In the genomic region with DNA sequence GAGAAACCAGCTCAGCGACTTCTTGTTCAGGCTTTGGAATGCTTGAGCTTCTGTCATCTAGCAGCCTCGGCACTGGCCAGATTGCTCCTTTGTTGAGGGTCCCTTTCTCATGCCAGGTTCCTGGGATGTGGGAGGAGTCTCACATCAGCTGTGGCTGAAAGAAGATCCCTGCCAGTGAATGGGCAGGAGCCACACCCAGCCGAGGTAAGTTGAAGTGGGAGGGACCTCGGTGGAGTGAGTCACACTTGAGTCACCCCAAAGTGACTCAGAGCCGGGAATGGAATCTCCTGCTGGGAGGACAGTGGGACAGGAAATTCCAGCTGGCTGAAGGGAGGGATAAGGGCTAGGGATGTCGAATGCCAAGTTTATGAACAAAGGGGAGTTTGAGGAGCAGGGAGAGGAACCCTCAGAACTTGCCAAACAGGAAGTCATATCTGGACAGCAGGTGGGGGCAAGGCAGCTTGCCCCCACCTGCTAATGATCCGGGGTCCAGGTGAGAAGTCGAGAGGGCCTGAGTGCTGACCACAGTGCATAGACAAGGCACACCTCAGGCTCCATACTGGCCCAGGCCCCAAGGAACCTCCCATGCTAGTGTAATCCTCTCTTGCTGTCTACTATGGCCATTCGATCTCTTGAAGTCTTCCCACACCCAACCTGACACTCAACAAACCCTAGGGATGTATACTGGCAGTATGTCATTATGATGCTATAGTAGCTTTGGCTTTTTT, we compare ENCODE assay signal across 8 mouse cellular contexts. TPM values are rescaled to one million over a fixed set of nuclear protein-coding genes. Genes with fewer than 3 reads are reported as not detected.
DNase-seq lines count a peak whose midpoint lies in the region; ATAC-seq and TF ChIP-seq lines count a peak whose summit lies in the region.

No protein-coding gene starts in this region.

- ATAC-seq in neural tube, embryonic 11.5 days (ENCODE audit: insufficient read depth, low FRiP score, low TSS enrichment), result no peak
- peak; percentile 96 for ATAC-seq in kidney, postnatal 0 days (replicated peaks; ENCODE audit: low FRiP score, low read depth)
- peak; percentile 52; the same call in 1 of the 2 replicates for ATAC-seq in megakaryocyte progenitor cell, adult 5-6 weeks (replicated peaks; ENCODE audit: poor library complexity)
- ATAC-seq in forebrain, postnatal 0 days, result no peak

- no peak for TF ChIP-seq EP300 in heart, adult 2 months (IDR thresholded peaks at IDR 0.05; ENCODE audit: insufficient read depth, low read depth, low read length)

- no peak overlapping the region for H3K4me2 ChIP-seq in neural tube, embryonic 11.5 days (ENCODE audit: low read depth)
- no peak overlapping the region for H3K4me2 ChIP-seq in kidney, postnatal 0 days (ENCODE audit: low read length)
- H3K4me2 ChIP-seq in forebrain, postnatal 0 days (ENCODE audit: low read depth), result no peak overlapping the region

- H3K79me2 ChIP-seq in heart, adult 2 months (replicated peaks; ENCODE audit: control insufficient read depth, insufficient read depth, low read length), result no peaks in the 10 kb centered on the region

- H3K27me3 ChIP-seq in neural tube, embryonic 11.5 days (ENCODE audit: control insufficient read depth, insufficient read depth, low read length), result no peaks in the 10 kb centered on the region
- no peaks in the 10 kb centered on the region for H3K27me3 ChIP-seq in heart, adult 2 months (ENCODE audit: control insufficient read depth, insufficient read depth, low read length)
- no peaks in the 10 kb centered on the region for H3K27me3 ChIP-seq in kidney, postnatal 0 days (ENCODE audit: insufficient read depth, low read length)
- H3K27me3 ChIP-seq in forebrain, postnatal 0 days (ENCODE audit: insufficient read depth, low read length), result no peaks in the 10 kb centered on the region

- TF ChIP-seq POLR2A in heart, adult 2 months (IDR thresholded peaks at IDR 0.05; ENCODE audit: insufficient read depth, low read depth, low read length), result no peak

- H3K36me3 ChIP-seq in neural tube, embryonic 11.5 days (ENCODE audit: control insufficient read depth, insufficient read depth, low read length), result no peaks in the 10 kb centered on the region
- no peaks in the 10 kb centered on the region for H3K36me3 ChIP-seq in heart, adult 2 months (ENCODE audit: control insufficient read depth, insufficient read depth, low read length)
- no peaks in the 10 kb centered on the region for H3K36me3 ChIP-seq in kidney, postnatal 0 days (ENCODE audit: insufficient read depth, low read length)
- H3K36me3 ChIP-seq in forebrain, postnatal 0 days (ENCODE audit: insufficient read depth), result no peaks in the 10 kb centered on the region

- no peak overlapping the region for H3K4me3 ChIP-seq in neural tube, embryonic 11.5 days (ENCODE audit: low read depth, low read length)
- no peak overlapping the region for H3K4me3 ChIP-seq in heart, adult 2 months
- no peak overlapping the region for H3K4me3 ChIP-seq in kidney, postnatal 0 days (replicated peaks; ENCODE audit: low read depth, low read length)
- no peak overlapping the region for H3K4me3 ChIP-seq in forebrain, postnatal 0 days (ENCODE audit: low read depth, low read length)

- H3K9me3 ChIP-seq in neural tube, embryonic 11.5 days (ENCODE audit: control insufficient read depth, low read length), result no peaks in the 10 kb centered on the region
- H3K9me3 ChIP-seq in kidney, postnatal 0 days (replicated peaks; ENCODE audit: low read length), result no peaks in the 10 kb centered on the region
- H3K9me3 ChIP-seq in forebrain, postnatal 0 days (ENCODE audit: low read length), result no peaks in the 10 kb centered on the region

- H3K27ac ChIP-seq in neural tube, embryonic 11.5 days (ENCODE audit: low read depth, low read length), result no peak overlapping the region
- peak overlapping the region; percentile 13; the same call in 1 of the 2 replicates for H3K27ac ChIP-seq in heart, adult 2 months
- H3K27ac ChIP-seq in kidney, postnatal 0 days, result peak overlapping the region; percentile 69
- no peak overlapping the region for H3K27ac ChIP-seq in forebrain, postnatal 0 days (ENCODE audit: low read depth, low read length)

- intact Hi-C loops in heart, adult 2 months (cut with DNase I), result no loop called here

- TF ChIP-seq CTCF in heart, adult 2 months (IDR thresholded peaks at IDR 0.05), result no peak
- TF ChIP-seq CTCF in kidney, postnatal 0 days (IDR thresholded peaks at IDR 0.05; ENCODE audit: low read depth), result no peak
- no peak for TF ChIP-seq CTCF in forebrain, postnatal 0 days (IDR thresholded peaks at IDR 0.05; ENCODE audit: low read depth)

- 20% methylated on average over 9 of the region's 9 CpGs for WGBS in neural tube, embryonic 11.5 days
- WGBS in heart, adult 2 months, result 15% methylated on average over 9 of the region's 9 CpGs
- WGBS in kidney, postnatal 0 days, result 9% methylated on average over 9 of the region's 9 CpGs
- 17% methylated on average over 9 of the region's 9 CpGs for WGBS in forebrain, postnatal 0 days

- peak; percentile 19 for DNase-seq in neural tube, embryonic 11.5 days (ENCODE audit: low spot score)
- no peak for DNase-seq in neural tube, embryonic 10.5 days (ENCODE audit: extremely low spot score, low spot score)
- DNase-seq in c-Kit-positive CD71-negative TER-119-negative erythroid progenitor cells, embryonic 14.5 days (ENCODE audit: low read depth), result peak; percentile 30
- DNase-seq in heart, adult 2 months, result peak; percentile 49 to 76
- DNase-seq in kidney, postnatal 0 days (ENCODE audit: low spot score), result peak; percentile 93
- no peak for DNase-seq in layer of hippocampus, adult 11-12 months (ENCODE audit: low spot score)
- no peak for DNase-seq in forebrain, postnatal 0 days

- H3K9ac ChIP-seq in neural tube, embryonic 11.5 days (ENCODE audit: low read length), result no peak overlapping the region
- no peak overlapping the region for H3K9ac ChIP-seq in heart, adult 2 months (ENCODE audit: low read depth, low read length)
- H3K9ac ChIP-seq in kidney, postnatal 0 days (ENCODE audit: low read depth, low read length), result no peak overlapping the region
- no peak overlapping the region for H3K9ac ChIP-seq in forebrain, postnatal 0 days

- no peaks in the 10 kb centered on the region for H3K4me1 ChIP-seq in neural tube, embryonic 11.5 days (ENCODE audit: control insufficient read depth, insufficient read depth, low read length)
- H3K4me1 ChIP-seq in heart, adult 2 months (ENCODE audit: control insufficient read depth, insufficient read depth, low read length), result peaks cover 5% of the 10 kb centered on the region
- peaks cover 8% of the 10 kb centered on the region; the same call in 1 of the 2 replicates for H3K4me1 ChIP-seq in kidney, postnatal 0 days (replicated peaks; ENCODE audit: insufficient read depth, low read length)
- no peaks in the 10 kb centered on the region for H3K4me1 ChIP-seq in forebrain, postnatal 0 days (ENCODE audit: insufficient read depth)

RNA-seq across cellular contexts. Expression of a gene that starts 27.1 kb away (rescaled TPM):
- polyA plus RNA-seq in neural tube, embryonic 11.5 days (2014; fragmentation: Nextera tagmentation; extraction: Ambion mirVana), result 40.0 and 48.6 TPM in 2 replicates
- 100 to 1,000 TPM in 1 of 2 experiments, 10 to 100 TPM in 1; 95.7 to 107 TPM for total RNA-seq in heart, adult 2 months (2021)
- 114 and 185 TPM in 2 replicates for polyA plus RNA-seq in heart, adult 2 months (2012; rRNA removed)
- 53.6 and 57.7 TPM in 2 replicates for polyA plus RNA-seq in kidney, postnatal 0 days (2015; fragmentation: Nextera tagmentation; extraction: Ambion mirVana)
- 60.0 and 63.8 TPM in 2 replicates for total RNA-seq in megakaryocyte progenitor cell, adult 5-6 weeks (2015)
- 105 and 113 TPM in 2 replicates for total RNA-seq in megakaryocyte progenitor cell, adult 5-6 weeks (2017)
- total RNA-seq in forebrain, postnatal 0 days (2014; rRNA removed), result 80.5 and 87.7 TPM in 2 replicates
- 46.4 and 50.1 TPM in 2 replicates for polyA plus RNA-seq in forebrain, postnatal 0 days (2015; fragmentation: Nextera tagmentation; extraction: Ambion mirVana)

RNA-seq across cellular contexts. Expression of a gene that starts 31.6 kb away (rescaled TPM):
- 3,130 and 3,517 TPM in 2 replicates for polyA plus RNA-seq in neural tube, embryonic 11.5 days (2014; fragmentation: Nextera tagmentation; extraction: Ambion mirVana)
- 10 to 100 TPM; 73.8 to 96.5 TPM for total RNA-seq in heart, adult 2 months (2021)
- 29.8 and 36.4 TPM in 2 replicates for polyA plus RNA-seq in heart, adult 2 months (2012; rRNA removed)
- polyA plus RNA-seq in kidney, postnatal 0 days (2015; fragmentation: Nextera tagmentation; extraction: Ambion mirVana), result 2,182 and 2,224 TPM in 2 replicates
- total RNA-seq in megakaryocyte progenitor cell, adult 5-6 weeks (2015), result 582 and 635 TPM in 2 replicates
- 351 and 372 TPM in 2 replicates for total RNA-seq in megakaryocyte progenitor cell, adult 5-6 weeks (2017)
- total RNA-seq in forebrain, postnatal 0 days (2014; rRNA removed), result 862 and 4,132 TPM in 2 replicates
- 5,770 and 6,801 TPM in 2 replicates for polyA plus RNA-seq in forebrain, postnatal 0 days (2015; fragmentation: Nextera tagmentation; extraction: Ambion mirVana)

Comparison
In these comparisons a context has a peak if more than half of its experiments do, and no peak if none do; other contexts are left out.
1. DNase-seq: peak in neural tube, embryonic 11.5 days (single experiment), c-Kit-positive CD71-negative TER-119-negative erythroid progenitor cells, embryonic 14.5 days (single experiment), heart, adult 2 months (2 of 2) and kidney, postnatal 0 days (single experiment); none in neural tube, embryonic 10.5 days (single experiment), layer of hippocampus, adult 11-12 months (single experiment) and forebrain, postnatal 0 days (single experiment).
2. ATAC-seq: peak in kidney, postnatal 0 days (single experiment) and megakaryocyte progenitor cell, adult 5-6 weeks (single experiment); none in neural tube, embryonic 11.5 days (single experiment) and forebrain, postnatal 0 days (single experiment).
3. H3K27ac ChIP-seq: peak in heart, adult 2 months (single experiment) and kidney, postnatal 0 days (single experiment); none in neural tube, embryonic 11.5 days (single experiment) and forebrain, postnatal 0 days (single experiment).
4. RNA of a gene that starts 31.6 kb away (polyA plus RNA-seq): 5,770 to 6,801 TPM in forebrain, postnatal 0 days, 3,130 to 3,517 TPM in neural tube, embryonic 11.5 days and 2,182 to 2,224 TPM in kidney, postnatal 0 days; 29.8 to 36.4 TPM in heart, adult 2 months; every median in the first group is over 10 times any median in the second.